Mouse (Mus musculus) erythroblast, embryonic 14.5 days (primary cell): ENCODE measurements around the gene Diaph2.

ENCODE experiments used
- GATA1 ChIP-seq: IDR thresholded peaks from 2 replicates; pipeline ENCODE4 v1.6.1; 2012; ENCODE audit warnings: low read length, inconsistent platforms, mixed read lengths
- TAL1 ChIP-seq: IDR thresholded peaks from 3 replicates; pipeline ENCODE4 v1.6.1; 2012; ENCODE audit warnings: low read length, inconsistent platforms, mixed read lengths

DNA sequence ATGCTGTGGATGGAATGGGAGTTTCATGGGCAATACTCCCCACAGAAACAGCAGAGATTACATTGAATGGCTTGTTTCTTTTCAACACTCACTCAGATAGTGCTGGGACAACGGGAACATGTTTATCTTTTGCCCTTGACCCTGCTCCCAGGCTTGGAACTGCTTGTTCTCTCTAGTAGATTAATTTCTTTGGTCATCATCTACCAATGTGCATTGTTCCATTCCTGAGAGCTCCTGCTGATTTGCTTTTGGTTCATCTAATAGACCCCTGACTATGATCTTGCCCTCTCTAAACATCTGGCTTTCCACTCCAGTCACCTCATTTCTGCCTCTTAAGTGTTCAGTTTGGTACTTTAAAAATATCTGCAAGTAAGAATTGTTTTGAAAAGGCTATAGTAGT is 13.0 kb upstream of the Diaph2 start:
- TF ChIP-seq GATA1 = no peak
- TF ChIP-seq TAL1 = no peak
